Mouse (Mus musculus): ENCODE data around the gene Cdc26.

The Cdc26 gene

DNA sequence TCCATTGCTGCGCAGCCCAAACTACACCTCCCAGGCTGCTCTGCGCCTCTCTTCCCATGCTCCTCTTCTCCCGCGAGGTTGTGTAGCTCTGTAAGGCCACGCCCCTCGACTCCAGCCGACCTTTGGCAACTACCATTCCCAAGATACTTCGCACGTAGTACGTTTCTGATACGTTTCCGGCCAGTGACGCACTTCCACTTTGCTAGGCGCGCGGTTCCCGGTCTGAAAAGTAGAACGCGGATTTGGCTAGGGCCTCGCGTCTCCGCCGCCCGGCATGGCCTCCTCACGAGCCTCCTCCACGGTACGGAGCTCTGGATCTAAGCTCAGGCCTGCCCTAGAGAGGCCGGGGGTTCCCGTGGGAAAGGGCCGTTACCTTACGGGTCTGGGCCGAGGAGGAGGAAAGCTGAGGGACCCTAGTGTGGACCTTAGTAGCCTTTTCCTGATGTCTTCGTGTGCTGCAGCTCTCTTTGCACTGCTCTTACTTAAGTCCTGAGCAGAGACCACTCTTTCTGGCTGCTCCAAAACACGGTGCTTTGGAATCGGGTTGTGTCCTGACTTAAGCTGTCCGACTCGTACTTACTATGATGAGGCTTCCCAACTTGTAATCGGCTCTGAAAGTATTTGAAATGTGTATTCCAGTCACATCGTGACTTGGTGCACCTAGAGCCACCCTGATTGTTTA lies at the start of gene Cdc26, which contains the start of gene Prpf4:
Cdc26 (minus strand) TSS at position 42 of the 682 bp plus-strand sequence.
Prpf4 (plus strand) TSS at position 197 of the 682 bp plus-strand sequence.
- DNase-seq, result peak; percentile 98 to 99

DNA sequence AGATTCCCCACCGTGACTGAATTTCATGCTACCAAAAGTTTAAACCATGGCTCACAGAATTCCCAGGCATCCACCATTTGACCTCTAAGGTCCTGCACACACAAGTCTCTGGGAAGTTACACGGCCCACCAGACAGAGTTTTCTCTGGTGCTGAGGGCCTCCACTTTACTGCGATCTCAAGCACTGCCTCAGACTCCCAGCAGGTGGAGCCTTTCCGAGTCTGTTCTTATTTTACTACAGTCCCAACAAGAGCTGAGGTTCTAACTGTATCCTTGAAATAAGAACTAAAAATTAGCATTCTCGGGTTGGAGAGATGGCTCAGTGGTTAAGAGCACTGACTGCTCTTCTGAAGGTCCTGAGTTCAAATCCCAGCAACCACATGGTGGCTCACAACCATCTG lies 46.6 kb upstream of the Cdc26 start:
- DNase-seq, result peak; percentile 44 to 59

DNA sequence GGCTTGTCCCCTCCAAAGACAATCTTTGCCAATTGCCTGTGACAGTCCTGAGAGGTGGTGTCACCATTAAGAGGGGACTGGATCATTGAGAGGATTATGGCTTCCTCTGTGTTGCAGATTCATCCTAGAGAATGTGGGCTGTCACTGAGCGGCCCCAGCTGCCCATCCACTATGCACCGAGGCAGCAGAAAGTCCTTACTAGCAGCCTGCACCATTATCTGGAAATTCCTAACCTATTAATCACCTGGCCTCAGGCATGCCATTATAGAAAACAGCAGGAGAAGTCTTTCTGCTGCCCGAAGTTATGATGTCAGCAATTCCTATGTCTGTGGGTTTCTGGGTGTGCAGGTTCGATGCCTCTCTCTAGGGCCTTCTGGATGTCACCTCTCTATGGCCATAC lies 32.5 kb upstream of the Cdc26 start:
- no peak for DNase-seq

DNA sequence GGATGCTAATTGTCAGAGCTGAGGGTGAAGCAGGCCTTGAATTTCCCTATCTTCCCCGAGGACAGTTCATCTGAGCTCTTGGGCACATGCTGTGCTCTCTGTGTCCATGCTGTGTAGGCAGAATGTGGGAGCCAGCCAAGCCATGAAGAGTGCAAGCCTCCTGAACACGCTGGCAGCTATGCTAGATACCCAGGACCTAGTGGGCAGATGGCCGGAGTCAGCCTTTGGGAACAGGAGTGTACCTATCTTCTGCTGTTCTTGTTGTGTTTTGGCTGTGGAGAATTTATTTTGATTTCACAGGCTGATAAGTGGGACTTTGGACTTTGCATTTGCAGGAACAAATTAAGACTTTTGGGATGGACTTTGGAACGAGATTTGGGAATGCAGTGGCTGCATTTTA lies 32.1 kb upstream of the Cdc26 start:
- peak; percentile 74 to 83 for DNase-seq

DNA sequence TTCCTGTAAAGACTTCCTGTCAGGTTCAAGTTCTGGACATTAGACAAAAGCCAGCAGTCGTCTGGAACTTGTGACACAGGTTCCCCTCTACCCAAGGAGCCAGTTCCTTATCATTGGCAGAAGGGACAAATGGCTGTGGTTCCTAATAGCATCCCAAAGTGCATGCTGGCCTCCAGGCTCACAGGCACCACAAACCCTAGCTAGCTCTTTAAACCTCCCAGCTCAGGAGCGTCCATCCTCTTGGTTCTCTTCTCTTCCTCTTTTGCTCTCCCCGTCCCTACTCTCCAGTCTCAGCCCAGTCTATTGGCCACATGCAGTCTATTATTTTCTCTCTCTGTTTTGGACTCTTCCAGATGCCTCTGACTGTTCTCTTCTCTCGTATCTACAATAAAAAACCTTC lies 31.4 kb upstream of the Cdc26 start:
- DNase-seq, result no peak

DNA sequence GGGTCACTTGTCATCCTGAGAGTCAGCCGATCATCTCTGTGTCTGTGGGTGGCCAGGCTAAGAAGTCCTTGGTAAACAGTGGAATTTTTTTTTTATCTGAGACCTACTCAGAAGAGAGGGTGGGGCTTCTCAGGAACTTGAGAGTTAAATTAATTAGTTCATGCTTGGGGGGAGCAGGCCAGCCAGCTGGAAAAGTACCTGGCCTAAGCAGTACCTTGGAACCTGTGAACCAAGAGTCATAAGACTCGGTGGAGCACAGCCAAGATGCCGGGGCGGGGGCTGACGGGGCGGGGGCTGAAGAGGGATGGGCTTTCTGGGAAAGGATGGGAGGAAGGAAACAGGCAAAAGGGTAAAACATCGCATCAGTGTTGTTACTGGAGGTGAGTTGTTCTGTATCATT lies 29.4 kb upstream of the Cdc26 start:
- DNase-seq, result no peak

DNA sequence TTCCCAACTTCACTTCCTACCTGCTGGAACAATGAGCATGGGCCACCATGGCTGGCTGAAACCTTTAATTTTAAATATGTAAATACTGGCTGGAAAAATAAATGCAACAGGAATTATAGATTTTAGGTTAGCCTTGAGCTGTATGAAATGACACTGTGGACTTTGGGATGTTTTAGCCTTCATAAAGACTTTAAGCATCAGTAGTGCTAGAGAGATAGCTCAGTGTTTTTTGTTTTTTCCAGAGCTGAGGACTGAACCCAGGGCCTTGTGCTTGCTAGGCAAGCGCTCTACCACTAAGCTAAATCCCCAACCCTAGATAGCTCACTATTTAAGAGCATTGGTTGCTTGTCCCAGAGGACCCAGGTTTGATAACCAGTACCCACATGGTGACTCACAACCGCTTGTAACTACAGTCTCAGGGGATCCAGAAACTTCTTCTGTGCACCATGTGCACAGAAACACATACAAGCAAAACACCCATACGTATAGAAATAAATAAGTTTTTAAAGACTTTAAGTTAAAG lies 28.9 kb upstream of the Cdc26 start:
- no peak for DNase-seq

DNA sequence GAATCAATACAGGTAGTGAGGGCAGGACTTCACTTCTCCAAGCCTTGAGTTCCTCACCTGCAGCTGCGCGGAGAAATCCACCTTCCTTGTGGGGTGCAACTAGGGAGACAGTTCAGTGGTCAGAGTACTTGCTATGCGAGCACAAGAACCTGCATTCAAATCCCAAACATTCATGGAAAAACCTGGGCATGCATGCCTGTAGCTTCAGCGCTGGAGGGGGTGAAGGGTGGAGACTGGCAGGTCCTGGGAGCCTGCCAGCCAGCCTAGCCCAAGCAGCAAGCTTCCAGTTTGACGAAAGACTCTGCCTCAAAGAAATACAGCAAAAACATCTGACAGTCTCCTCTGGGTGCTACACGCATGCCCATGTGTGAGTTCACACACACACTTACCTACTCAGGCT lies 26.6 kb upstream of the Cdc26 start, which contains the start of gene Rnf183:
Rnf183 (minus strand) TSS at position 172 of the 400 bp plus-strand sequence.
- no peak for DNase-seq

DNA sequence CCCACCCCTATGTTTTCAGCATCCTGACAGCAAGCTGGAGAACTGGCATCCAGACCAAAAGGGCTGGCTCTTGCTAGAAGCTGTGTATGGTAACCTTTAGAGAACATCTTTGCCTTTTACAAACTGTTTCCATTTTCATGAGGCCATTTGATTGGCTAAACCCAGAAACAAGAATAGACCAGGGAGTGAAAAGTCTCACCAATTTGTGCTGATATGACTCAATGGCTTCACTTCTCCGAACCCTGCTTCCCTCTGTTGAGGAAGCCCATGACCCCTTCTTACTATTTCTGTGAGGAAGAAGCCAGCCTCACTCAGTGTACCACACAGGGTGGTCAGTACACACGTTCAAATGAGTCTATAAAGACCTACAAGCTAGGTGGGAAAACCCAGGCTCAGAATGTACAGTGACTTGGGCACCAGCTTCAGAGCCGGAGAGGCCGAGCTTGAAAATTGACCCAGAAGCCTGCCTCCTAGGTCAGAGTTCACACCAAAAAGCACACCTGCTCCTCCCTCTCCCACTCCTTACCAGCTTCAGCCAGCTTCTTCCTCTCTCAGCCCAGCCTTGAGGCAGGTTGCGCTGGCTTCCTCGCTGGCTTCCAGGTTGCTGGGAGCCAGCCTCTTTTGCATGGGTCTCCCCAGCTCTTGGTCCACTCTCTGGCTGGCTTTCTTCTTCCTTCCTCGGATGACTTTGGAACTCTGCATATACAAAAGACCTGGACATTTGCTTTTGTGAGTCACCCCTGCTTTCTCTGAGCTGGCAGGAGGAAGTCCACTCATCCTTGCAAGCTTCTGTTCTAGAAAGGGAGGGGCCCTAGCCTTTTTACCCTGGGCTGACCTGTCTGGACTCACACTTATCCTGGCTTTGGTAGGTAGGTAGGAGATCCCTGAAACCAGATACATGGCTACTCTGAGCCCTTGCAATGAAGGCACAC lies 25.8 kb upstream of the Cdc26 start:
- no peak for DNase-seq

DNA sequence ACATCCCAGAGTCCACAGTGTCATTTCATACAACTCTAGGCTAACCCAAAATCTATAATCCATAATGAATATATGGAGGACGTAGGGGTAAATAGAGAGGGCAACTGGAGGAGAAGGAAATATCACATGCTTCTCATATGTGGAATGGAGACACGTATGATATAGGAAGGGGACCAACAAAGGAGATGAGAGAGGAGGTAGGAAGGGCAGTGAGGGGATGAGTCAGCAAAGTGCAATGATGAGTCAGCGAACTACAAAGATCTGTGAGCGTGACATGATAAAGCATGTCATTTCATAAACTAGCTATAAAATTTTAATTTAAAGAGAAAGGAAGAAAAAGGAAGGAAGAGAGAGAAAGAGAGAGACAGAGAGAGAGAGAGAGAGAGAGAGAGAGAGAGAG lies 23.1 kb upstream of the Cdc26 start:
- DNase-seq, result no peak

DNA sequence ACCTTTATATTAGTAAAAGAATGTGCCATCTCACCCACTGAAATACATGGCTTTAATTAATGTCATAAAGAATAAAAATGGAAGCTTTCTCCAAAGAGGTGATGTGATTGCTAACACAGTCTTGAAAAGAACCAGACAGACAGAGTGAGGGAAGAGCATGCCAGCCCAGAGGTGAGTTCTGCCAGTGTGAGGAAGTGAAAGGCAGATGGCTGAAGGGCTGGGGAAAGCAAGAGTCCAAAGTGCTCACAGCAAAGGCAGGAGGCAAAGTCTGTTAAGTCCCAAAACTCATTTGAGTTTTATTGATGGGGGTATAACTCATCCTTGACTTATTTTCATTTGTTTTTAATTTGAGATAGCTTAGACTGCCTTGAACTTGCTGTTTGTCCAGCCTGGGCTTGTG lies 22.2 kb upstream of the Cdc26 start:
- no peak for DNase-seq

DNA sequence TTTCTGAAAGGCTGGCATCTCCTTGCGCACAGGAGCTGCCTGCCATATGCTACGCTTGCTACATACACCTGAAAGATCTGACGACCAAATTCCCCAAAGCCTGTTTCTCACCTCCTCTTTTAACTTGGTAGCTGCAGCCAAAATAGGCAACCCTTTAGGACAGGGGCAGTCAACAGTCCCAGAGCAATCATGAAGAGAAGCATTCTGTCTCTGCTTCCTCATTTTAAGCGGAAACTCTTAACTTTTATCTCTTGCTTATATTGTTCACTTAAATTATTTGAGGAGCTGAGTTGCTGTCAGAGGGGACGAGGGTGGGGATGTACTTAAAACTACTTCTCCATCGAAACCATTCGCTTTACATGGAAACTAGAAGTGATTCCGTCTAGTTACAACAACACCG lies 21.2 kb upstream of the Cdc26 start:
- DNase-seq, result no peak

DNA sequence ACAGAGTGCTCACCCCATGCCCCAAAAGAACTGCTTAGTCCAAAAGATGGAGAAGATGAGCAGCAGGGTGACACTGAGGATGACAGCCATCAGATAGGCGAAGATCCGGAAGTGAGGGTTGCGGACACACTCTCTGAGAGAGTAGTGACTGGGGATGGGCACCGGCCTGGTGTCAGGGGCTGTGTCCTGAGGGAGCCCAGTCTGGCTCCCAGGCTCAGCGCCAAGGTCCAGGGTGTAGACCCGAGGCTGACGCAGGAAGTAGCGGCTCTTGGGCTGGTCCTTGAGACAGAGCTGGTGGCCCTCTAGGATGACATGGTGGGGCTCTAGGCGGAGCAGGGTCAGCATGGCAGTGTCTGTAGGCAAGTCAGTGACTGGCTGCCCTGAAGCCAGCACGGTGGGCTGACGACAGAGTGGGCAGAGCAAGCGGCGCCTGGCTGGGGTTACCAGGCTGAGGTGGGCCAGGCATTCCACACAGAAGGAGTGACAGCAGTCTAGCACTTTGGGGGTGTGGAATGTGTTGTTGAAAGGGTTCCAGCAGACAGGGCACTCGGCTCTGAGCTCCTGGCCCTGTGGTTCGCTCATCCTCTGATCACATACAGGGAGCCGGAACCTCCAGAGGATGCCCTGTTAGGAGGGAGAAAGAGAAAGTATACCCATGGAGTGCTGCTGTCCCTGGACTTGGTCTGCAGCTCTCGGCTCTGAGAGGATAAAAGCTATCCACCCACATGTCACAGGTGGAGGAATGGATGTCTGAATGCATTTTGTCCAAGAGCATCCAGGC lies 19.7 kb upstream of the Cdc26 start:
- DNase-seq, result peak; percentile 20 to 33

DNA sequence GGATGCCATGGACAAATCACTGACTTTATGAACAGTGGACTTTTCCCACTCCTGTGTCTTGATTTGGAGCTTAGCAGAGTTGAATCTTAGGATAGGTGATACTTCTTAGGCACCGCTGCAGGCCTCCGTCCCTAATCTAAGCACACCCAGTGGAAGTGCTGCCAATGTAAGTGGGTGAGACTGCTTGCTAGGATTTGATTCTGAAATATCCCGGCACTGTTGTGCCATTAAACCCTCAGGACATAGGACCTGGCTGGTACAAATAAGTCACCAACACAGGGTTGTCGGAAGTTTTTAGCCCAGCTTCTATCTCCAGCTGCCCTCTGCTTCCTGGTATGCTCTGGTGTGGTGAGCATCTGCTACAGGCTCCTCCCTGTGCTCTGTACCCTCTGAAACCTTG lies 17.4 kb upstream of the Cdc26 start:
- DNase-seq, result no peak

DNA sequence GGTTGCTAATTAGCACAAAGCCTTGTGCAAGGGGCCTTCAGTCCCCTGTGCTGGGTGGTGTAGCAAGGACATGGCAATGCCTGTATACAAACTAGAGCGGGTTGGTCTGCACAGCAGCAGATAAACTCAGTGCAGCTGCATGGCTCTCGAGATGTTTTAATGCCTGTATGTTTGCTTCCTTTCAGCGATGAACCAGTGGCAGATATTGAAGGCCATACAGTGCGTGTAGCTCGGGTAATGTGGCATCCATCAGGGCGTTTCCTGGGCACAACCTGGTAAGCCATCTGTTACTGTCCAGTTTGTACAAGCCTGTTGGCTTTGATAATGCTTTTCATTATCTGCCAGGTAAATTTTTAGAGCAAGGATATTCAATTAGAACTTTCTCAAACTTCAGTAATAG lies 10.6 kb upstream of the Cdc26 start:
- no peak for DNase-seq

DNA sequence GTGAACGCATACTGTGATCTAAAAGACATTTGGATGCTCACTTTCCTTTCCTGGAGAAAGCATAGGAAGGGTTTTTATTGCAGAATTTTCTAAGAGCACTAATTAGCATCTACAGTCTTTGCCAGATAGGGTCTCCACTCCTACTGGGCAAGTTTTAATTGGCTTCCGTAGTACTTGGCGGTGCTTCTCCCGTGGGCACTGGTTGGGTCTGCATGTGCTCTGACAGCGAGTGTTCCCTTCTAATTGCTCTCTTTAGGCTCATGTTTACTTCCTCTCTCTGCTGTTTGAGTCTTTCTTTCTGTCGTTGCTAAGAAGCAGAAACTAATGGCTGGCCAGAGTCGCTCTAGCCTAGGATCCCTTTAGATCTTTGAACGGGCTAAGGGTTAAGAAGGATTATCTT lies 10.0 kb upstream of the Cdc26 start:
- no peak for DNase-seq

DNA sequence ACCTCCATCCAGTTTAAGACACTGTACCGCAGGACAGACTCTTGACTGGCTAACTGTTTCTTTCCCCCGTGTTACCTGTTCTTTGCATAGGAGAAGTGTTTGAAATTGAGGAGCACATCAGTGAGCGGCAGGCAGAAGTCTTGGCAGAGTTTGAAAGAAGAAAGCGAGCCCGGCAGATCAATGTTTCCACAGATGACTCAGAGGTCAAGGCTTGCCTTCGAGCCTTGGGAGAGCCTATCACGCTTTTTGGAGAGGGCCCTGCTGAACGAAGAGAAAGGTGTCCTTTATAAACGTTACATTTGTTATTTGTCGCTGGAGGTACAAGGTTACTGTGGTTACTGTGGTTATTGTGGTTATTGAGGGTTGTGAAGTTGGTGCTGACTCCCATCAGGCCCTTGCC lies 3.2 kb upstream of the Cdc26 start:
- DNase-seq, result no peak

DNA sequence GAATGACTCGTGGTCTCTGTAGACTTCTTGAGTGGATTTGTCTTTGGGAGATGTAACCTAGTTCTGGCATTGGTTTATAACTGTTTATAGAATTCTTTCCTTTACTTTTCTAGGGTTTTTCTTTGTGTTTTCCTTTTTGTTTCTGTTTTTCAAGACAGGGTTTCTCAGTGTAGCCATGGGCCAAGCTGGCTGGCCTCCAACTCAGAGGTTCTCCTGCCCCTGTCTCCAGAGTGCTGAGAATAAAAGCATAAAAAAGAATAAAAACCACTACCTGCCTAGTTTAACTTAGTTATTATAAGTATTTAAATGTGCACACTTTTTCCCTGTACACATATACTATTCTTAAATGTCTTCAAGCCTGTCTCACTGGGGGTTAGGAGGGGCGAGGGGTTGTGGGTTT lies 1.9 kb upstream of the Cdc26 start:
- peak in 1 of 2 experiments; percentile 18 for DNase-seq

DNA sequence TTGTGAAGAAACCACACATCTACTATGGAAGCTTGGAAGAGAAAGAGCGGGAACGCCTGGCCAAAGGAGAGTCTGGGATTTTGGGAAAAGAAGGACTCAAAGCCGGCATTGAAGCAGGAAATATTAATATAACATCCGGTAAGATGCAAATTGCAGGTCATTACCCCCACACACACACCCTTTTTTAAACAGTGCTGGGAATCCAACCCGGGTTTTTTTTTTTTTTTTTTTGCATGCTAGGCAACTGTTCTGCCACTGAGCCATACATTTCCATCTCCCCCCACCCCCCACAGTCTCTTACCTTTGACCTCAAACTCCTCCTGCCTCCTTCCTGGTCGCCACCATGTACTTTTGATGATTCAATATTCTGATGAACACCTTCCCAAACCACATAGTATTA lies 1.2 kb upstream of the Cdc26 start:
- no peak for DNase-seq

DNA sequence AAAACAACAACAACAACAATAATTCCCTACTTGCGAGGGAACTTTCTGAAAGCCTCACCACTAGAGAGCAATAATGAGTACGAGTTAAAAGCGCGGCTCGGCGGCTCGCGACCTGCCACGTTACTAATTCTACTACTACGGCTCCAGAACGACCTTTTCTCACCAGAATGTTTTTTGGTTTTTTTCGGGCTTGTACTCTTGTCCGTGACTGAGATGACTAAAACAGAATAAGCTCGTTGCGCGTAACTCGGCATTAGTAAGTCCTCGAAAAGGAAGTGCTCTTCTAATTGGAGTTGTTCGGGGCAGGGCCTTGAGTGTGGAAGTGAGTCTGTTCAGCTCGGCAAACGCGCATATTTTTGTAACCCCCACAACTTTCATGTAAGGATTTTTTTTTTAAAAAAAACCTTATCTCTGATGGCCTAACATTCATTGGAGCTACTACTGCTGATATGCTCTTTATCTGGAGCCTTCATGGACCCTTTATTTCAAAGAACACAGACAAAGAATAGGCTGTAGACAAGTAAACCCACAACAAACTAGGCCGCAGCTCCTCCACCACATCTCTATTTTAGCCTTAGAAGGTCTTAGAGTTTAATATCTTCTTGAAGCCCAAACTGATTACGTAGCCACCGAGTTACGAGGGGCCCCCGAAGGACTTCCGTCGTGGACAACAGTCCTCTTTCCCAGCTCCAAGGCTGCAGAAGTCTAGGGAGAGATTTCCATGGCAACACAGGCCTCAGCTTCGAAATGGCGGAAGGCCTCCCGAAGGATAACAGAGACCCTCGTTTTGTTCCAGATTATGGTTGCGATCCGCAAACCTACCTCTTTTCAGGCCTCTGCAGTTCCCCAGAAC lies 486 bp downstream of the Cdc26 start:
- peak; percentile 68 to 76 for DNase-seq

DNA sequence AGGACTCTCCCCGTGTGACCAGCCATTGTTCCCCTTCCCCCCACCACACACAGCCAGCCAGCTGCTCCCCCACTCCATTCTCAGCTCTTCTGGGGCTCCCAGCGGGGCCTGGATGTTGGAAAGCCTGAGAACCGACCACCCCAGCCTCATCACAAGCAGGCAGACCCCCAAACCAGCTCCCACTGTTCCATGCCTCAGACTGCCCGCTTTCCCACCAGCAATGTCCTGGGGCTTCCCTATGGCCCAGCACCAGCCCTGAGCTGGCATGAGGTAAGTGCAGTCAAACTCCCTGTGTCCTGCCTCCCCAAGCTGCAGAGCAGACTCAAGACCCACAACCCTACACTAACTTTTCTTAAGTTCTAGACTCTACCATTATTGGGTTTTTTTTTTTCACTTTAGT lies 2.3 kb downstream of the Cdc26 start:
- DNase-seq, result peak; percentile 7 to 14

DNA sequence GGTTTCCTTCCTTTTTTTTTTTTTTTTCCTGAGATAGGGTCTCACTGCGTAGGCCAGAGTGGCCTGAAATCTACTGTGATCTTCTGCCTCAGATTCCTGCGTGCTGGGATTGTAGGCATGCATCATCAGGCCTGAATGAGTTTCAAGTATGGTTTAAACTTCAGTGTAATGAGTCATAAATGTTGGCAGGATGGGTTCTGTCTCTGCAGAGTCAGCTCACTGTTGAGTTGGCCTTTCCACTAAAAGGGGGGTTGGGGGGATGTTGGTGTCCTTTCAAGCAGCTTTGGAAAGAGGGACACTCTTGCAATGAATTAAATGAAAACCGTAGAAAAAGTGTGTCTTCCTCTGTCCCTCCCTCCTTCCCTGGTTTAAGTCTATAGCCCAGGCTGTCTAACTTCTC lies 9.5 kb downstream of the Cdc26 start:
- DNase-seq, result no peak
